Mouse (Mus musculus): Measurements from ENCODE around the gene Tmem176a.

DNA sequence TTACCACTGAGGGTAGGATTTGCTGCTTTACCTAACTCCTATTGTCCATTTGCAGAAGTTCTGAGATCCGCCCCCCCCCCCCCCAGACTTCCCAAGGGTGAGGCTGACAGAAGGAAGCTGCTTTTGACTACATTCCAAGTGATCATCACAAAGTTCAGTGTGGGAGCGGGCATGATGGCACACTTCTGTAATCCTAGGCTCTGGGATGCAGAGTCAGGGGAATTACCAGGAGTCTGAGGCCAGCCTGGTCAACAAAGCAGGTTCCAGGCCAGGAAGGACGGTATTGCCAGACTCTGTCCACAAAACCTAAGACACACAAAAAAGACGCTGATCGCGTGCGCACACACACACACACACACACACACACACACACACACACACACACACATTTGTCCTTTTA lies 22.8 kb downstream of the Tmem176a start:
- TF ChIP-seq CTCF (IDR thresholded peaks at IDR 0.05; ENCODE audit: insufficient read depth, low read depth, low read length) (no peak), POLR2A (IDR thresholded peaks at IDR 0.05; ENCODE audit: insufficient read depth, low read depth, low read length) (no peak)
